Mouse (Mus musculus) urinary bladder, postnatal 25 days (tissue): ENCODE measurements around the gene Rgcc.

Source experiments
- DNase-seq: peaks from one replicate; pipeline ENCODE4 v3.0.0; 2022; ENCODE audit warnings: low spot score

Rgcc gene

GRCm38 (mm10) chr14:79241057-79241570 lies 60.3 kb downstream of the Rgcc start:
- DNase-seq, result no peak

- DNase-seq, result no peak
Measured at GRCm38 (mm10) chr14:79239402-79239801, 62.0 kb downstream of the Rgcc start.
